Comparison of ENCODE assay signal across 10 mouse cellular contexts in the genomic region with DNA sequence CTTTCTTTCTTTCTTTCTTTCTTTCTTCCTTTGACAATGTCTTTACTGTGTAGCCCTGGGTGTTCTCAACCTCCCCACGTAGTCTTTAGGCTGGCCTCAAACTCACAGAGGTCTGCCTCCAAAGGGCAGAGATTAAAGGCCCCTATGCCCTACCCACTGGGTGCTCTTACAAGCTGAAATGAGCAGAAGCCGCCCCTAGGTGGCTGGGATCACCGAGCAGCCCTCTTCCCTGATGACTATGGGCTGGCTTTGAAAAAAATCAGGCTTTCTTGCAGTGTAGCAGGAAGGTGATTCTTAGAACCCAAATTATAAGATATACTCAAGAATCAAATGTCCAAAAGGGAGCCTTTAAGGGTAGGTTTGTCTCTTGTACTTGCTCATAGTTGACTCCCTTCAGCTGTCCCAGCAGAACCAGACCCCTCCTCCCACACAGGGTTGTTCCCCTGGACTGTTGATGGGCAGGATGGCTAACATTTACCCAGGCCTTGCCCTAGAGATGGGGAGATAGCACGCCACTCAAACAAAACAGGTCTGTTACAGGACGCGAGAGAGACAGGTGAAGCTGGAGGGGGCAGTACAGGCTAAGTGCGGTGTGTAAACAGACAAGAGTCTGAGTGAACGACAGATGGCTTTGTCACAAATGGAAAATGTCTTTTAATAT. TPM values are rescaled to one million over a fixed set of nuclear protein-coding genes. Genes with fewer than 3 reads are reported as not detected.
DNase-seq lines count a peak whose midpoint lies in the region; ATAC-seq and TF ChIP-seq lines count a peak whose summit lies in the region.
"Had no signal": no experiment of that assay in that cellular context is flagged by ENCODE, and none has a peak within 500 bp of the region (broad histone marks: within the 10 kb centered on the region; RNA-seq: fewer than 3 reads in every experiment).

No protein-coding gene starts in this region.

- H3K27me3 ChIP-seq in kidney, embryonic 16.5 days (ENCODE audit: insufficient read depth, low read length): no peaks in the 10 kb centered on the region
- no peaks in the 10 kb centered on the region for H3K27me3 ChIP-seq in CH12.LX (replicated peaks)

- intact Hi-C loops in heart, postnatal 25 days (cut with DNase I): no loop called here
- intact Hi-C loops in heart, postnatal 10 days (cut with DNase I): no loop called here

- H3K4me1 ChIP-seq in kidney, embryonic 16.5 days (ENCODE audit: insufficient read depth, low read length): peaks cover 14% of the 10 kb centered on the region; the same call in 1 of the 2 replicates
- H3K4me1 ChIP-seq in CH12.LX (ENCODE audit: control insufficient read depth in 1 of 2, insufficient read depth in 2 of 2): peaks cover 17 to 55% of the 10 kb centered on the region in 2 experiments
- peaks cover 6% of the 10 kb centered on the region for H3K4me1 ChIP-seq in bone marrow, adult 2 months (ENCODE audit: control insufficient read depth, insufficient read depth, low read length)

- H3K79me2 ChIP-seq in CH12.LX (replicated peaks; ENCODE audit: control insufficient read depth, extremely low read depth, insufficient read depth, poor library complexity, severe bottlenecking): no peaks in the 10 kb centered on the region

- dilution Hi-C loops in CH12.LX (cut with MboI; ENCODE audit: extremely low pct_ligation_motif_present, extremely low pct_unique_long_range_greater_than_20kb, low sequenced_read_pairs): no loop called here

- DNase-seq in kidney, postnatal 4 days: peak; percentile 33 to 57
- DNase-seq in CH12.LX (ENCODE audit: extremely low read depth): peak; percentile 66
- peak; percentile 48 for DNase-seq in retina, embryonic 14.5 days (ENCODE audit: low spot score)
- no peak for DNase-seq in ovary, adult 18-20 months (ENCODE audit: low spot score)
- no peak for DNase-seq in heart, postnatal 25 days (ENCODE audit: low spot score)
- no peak for DNase-seq in heart, postnatal 10 days
- DNase-seq: cerebellum, postnatal 25 days had no signal

- WGBS in kidney, embryonic 16.5 days: 60% methylated on average over 8 of the region's 8 CpGs
- 59% methylated on average over 8 of the region's 8 CpGs for WGBS in bone marrow, adult 2 months

- no peaks in the 10 kb centered on the region; the same call in 1 of the 2 replicates for H3K36me3 ChIP-seq in kidney, embryonic 16.5 days (ENCODE audit: insufficient read depth, low read length)
- peaks cover 39 to 45% of the 10 kb centered on the region in 2 experiments for H3K36me3 ChIP-seq in CH12.LX (replicated peaks in 1 of 2; ENCODE audit: control insufficient read depth in 1 of 2, insufficient read depth in 1 of 2, low read length in 1 of 2)

- TF ChIP-seq RAD21 in CH12.LX (IDR thresholded peaks at IDR 0.05; ENCODE audit: low read depth, low read length): peak; percentile 26

- in situ Hi-C loops in CH12.LX (cut with MboI; ENCODE audit: low pct_ligation_motif_present, low pct_unique_long_range_greater_than_20kb, low sequenced_read_pairs): no loop called here

- no peak for TF ChIP-seq POLR2A in CH12.LX (IDR thresholded peaks at IDR 0.05; ENCODE audit: low read depth, low read length)
- no peak for TF ChIP-seq POLR2A in bone marrow, adult 2 months (IDR thresholded peaks at IDR 0.05; ENCODE audit: borderline replicate concordance, control insufficient read depth, low read depth, low read length)

- peak; percentile 10 to 62; a peak in 2 of 4 replicates for TF ChIP-seq CTCF in CH12.LX (conservative IDR thresholded peaks at IDR 0.05 in 1 of 2, IDR thresholded peaks at IDR 0.05 in 1 of 2; ENCODE audit: low read depth in 2 of 2, low read length in 2 of 2)
- peak; percentile 23; the same call in 1 of the 2 replicates for TF ChIP-seq CTCF in bone marrow, adult 2 months (IDR thresholded peaks at IDR 0.05; ENCODE audit: control insufficient read depth, insufficient read depth, low read length)

- no peak overlapping the region for H3K4me3 ChIP-seq in kidney, embryonic 16.5 days (ENCODE audit: low read length)
- no peak overlapping the region for H3K4me3 ChIP-seq in CH12.LX (replicated peaks in 1 of 3; ENCODE audit: low read depth in 2 of 3, low read length in 2 of 3, poor library complexity in 1 of 3)
- H3K4me3 ChIP-seq in bone marrow, adult 2 months (replicated peaks; ENCODE audit: control insufficient read depth, low read depth, low read length): no peak overlapping the region

- no peaks in the 10 kb centered on the region for H3K9me3 ChIP-seq in kidney, embryonic 16.5 days (ENCODE audit: low read length)
- H3K9me3 ChIP-seq in CH12.LX (replicated peaks; ENCODE audit: low read length): no peaks in the 10 kb centered on the region

- H3K27ac ChIP-seq in kidney, embryonic 16.5 days (ENCODE audit: low read length): no peak overlapping the region
- peak overlapping the region; percentile 32; the same call in 1 of the 2 replicates for H3K27ac ChIP-seq in CH12.LX (ENCODE audit: insufficient read depth, low read depth)
- no peak overlapping the region for H3K27ac ChIP-seq in bone marrow, adult 2 months (ENCODE audit: control insufficient read depth, insufficient read depth, low read depth, low read length, poor library complexity)

- no peak overlapping the region for H3K4me2 ChIP-seq in kidney, embryonic 16.5 days (replicated peaks; ENCODE audit: low read depth, low read length)
- H3K4me2 ChIP-seq in CH12.LX (ENCODE audit: insufficient read depth, low read depth, poor library complexity, severe bottlenecking): 0 out of 2 replicates have a peak overlapping the region, but pooled peaks have one; percentile 37

- no peak for TF ChIP-seq EP300 in CH12.LX (IDR thresholded peaks at IDR 0.05; ENCODE audit: low read length)

- no peak for ATAC-seq in kidney, embryonic 16.5 days (ENCODE audit: low FRiP score, low TSS enrichment)

- no peak overlapping the region for H3K9ac ChIP-seq in kidney, embryonic 16.5 days (replicated peaks; ENCODE audit: low read length)
- no peak overlapping the region for H3K9ac ChIP-seq in CH12.LX (ENCODE audit: insufficient read depth, low read depth)

TF ChIP-seq in CH12.LX, 34 proteins besides CTCF, POLR2A, EP300 and RAD21:
- TF ChIP-seq UBTF (IDR thresholded peaks at IDR 0.05; ENCODE audit: low read depth, low read length) (no peak), NELFE (IDR thresholded peaks at IDR 0.05; ENCODE audit: low read depth, low read length) (no peak), SMC3 (IDR thresholded peaks at IDR 0.05; ENCODE audit: low read depth, low read length) (peak; percentile 52), HCFC1 (IDR thresholded peaks at IDR 0.05; ENCODE audit: low read depth, low read length) (no peak), ZNF384 (IDR thresholded peaks at IDR 0.05; ENCODE audit: low read depth, low read length) (peak; percentile 78), GABPA (IDR thresholded peaks at IDR 0.05; ENCODE audit: insufficient replicate concordance, low read depth, low read length) (no peak), MXI1 (IDR thresholded peaks at IDR 0.05; ENCODE audit: low read depth, low read length) (no peak), NRF1 (IDR thresholded peaks at IDR 0.05; ENCODE audit: low read depth, low read length) (no peak), ZKSCAN1 (IDR thresholded peaks at IDR 0.05; ENCODE audit: borderline replicate concordance, low read depth, low read length) (no peak)
TF ChIP-seq in CH12.LX: peak in this region for 2.

RNA-seq across cellular contexts. Expression of a gene that starts 7.8 kb away (rescaled TPM):
- polyA plus RNA-seq in kidney, embryonic 16.5 days (2015; fragmentation: Nextera tagmentation; extraction: Ambion mirVana): 22.9 and 24.3 TPM in 2 replicates
- total RNA-seq in CH12.LX (2012; rRNA removed): 30.0 and 33.4 TPM in 2 replicates
- total RNA-seq in CH12.LX (2014; rRNA removed): 5.6 and 6.9 TPM in 2 replicates
- 12.3 and 13.2 TPM in 2 replicates for polyA plus RNA-seq in CH12.LX (2012; ENCODE audit: insufficient read length, low read depth)
- 16.9 and 20.7 TPM in 2 replicates for polyA plus RNA-seq in bone marrow, adult 2 months (2011; ENCODE audit: insufficient read depth, insufficient read length, low replicate concordance, missing spikeins)
- 1 to 10 TPM; 5.8 to 6.6 TPM for total RNA-seq in heart, postnatal 25 days (2021)
- 10 to 100 TPM in 1 of 2 experiments, 1 to 10 TPM in 1; 10.0 to 12.0 TPM for total RNA-seq in heart, postnatal 10 days (2021)

RNA-seq across cellular contexts. Expression of a gene that starts 21.8 kb away (rescaled TPM):
- polyA plus RNA-seq in kidney, embryonic 16.5 days (2015; fragmentation: Nextera tagmentation; extraction: Ambion mirVana): 7.4 and 9.0 TPM in 2 replicates
- total RNA-seq in CH12.LX (2012; rRNA removed) (53.6 and 55.1 TPM in 2 replicates), CH12.LX (2014; rRNA removed) (3.8 and 5.6 TPM in 2 replicates)
- polyA plus RNA-seq in CH12.LX (2012; ENCODE audit: insufficient read length, low read depth): 13.2 and 17.3 TPM in 2 replicates
- polyA plus RNA-seq in bone marrow, adult 2 months (2011; ENCODE audit: insufficient read depth, insufficient read length, low replicate concordance, missing spikeins): 8.4 and 53.2 TPM in 2 replicates
- 1 to 10 TPM; 1.2 to 1.5 TPM for total RNA-seq in heart, postnatal 25 days (2021)
- 1 to 10 TPM in 1 of 2 experiments, under 1 TPM in 1; 0.98 to 1.5 TPM for total RNA-seq in heart, postnatal 10 days (2021)

RNA-seq across cellular contexts. Expression of a gene that starts 29.5 kb away (rescaled TPM):
- 34.2 and 36.3 TPM in 2 replicates for polyA plus RNA-seq in kidney, embryonic 16.5 days (2015; fragmentation: Nextera tagmentation; extraction: Ambion mirVana)
- total RNA-seq in CH12.LX (2012; rRNA removed) (35.0 and 53.4 TPM in 2 replicates), CH12.LX (2014; rRNA removed) (61.5 and 76.4 TPM in 2 replicates)
- 35.1 and 36.8 TPM in 2 replicates for polyA plus RNA-seq in CH12.LX (2012; ENCODE audit: insufficient read length, low read depth)
- 31.7 and 54.7 TPM in 2 replicates for polyA plus RNA-seq in bone marrow, adult 2 months (2011; ENCODE audit: insufficient read depth, insufficient read length, low replicate concordance, missing spikeins)
- 10 to 100 TPM in 1 of 2 experiments, 1 to 10 TPM in 1; 9.7 to 11.1 TPM for total RNA-seq in heart, postnatal 25 days (2021)
- total RNA-seq in heart, postnatal 10 days (2021): 10 to 100 TPM; 10.7 to 13.5 TPM

RNA-seq across cellular contexts. Expression of a gene that starts 44.9 kb away (rescaled TPM):
- 15.9 and 20.0 TPM in 2 replicates for polyA plus RNA-seq in kidney, embryonic 16.5 days (2015; fragmentation: Nextera tagmentation; extraction: Ambion mirVana)
- total RNA-seq in CH12.LX (2012; rRNA removed): 196 and 203 TPM in 2 replicates
- total RNA-seq in CH12.LX (2014; rRNA removed): 118 and 119 TPM in 2 replicates
- polyA plus RNA-seq in CH12.LX (2012; ENCODE audit: insufficient read length, low read depth): 191 and 193 TPM in 2 replicates
- polyA plus RNA-seq in bone marrow, adult 2 months (2011; ENCODE audit: insufficient read depth, insufficient read length, low replicate concordance, missing spikeins): 153 and 243 TPM in 2 replicates
- 10 to 100 TPM; 49.3 to 57.9 TPM for total RNA-seq in heart, postnatal 25 days (2021)
- total RNA-seq in heart, postnatal 10 days (2021): 10 to 100 TPM; 51.4 to 57.2 TPM

RNA-seq across cellular contexts. Expression of a gene that starts 47.0 kb away (rescaled TPM):
- not detected in 2 replicates for polyA plus RNA-seq in kidney, embryonic 16.5 days (2015; fragmentation: Nextera tagmentation; extraction: Ambion mirVana)
- total RNA-seq in CH12.LX (2012; rRNA removed): not detected in 2 replicates
- total RNA-seq in CH12.LX (2014; rRNA removed): not detected in 2 replicates
- not detected in 2 replicates for polyA plus RNA-seq in CH12.LX (2012; ENCODE audit: insufficient read length, low read depth)
- polyA plus RNA-seq in bone marrow, adult 2 months (2011; ENCODE audit: insufficient read depth, insufficient read length, low replicate concordance, missing spikeins): not detected in 2 replicates
- total RNA-seq in heart, postnatal 25 days (2021): not detected
- not detected for total RNA-seq in heart, postnatal 10 days (2021)
- total RNA-seq: hematopoietic stem cell, adult 5-6 weeks had no signal

Comparison
In these comparisons a context has a peak if more than half of its experiments do, and no peak if none do; other contexts are left out.
1. DNase-seq: peak in kidney, postnatal 4 days (2 of 2), CH12.LX (single experiment) and retina, embryonic 14.5 days (single experiment); none in ovary, adult 18-20 months (single experiment), heart, postnatal 25 days (single experiment) and heart, postnatal 10 days (0 of 2).